Mouse (Mus musculus) layer of hippocampus, postnatal 25 days (tissue): ENCODE data around the gene Tifa. TPM values are rescaled to one million over a fixed set of nuclear protein-coding genes. Genes with fewer than 3 reads are reported as not detected.
"Not testable (repeated sequence)": the region's sequence is repeated elsewhere in the genome, so short reads cannot be mapped to it uniquely, and the experiment has no call there.

Experiments used
- DNase-seq, 2 experiments: peaks; one replicate each; pipeline ENCODE4 v3.0.0; 2022; ENCODE audit warnings: mixed read lengths in 2 of 2, low spot score in 1 of 2; ENCODE audit errors: extremely low spot score in 1 of 2
- total RNA-seq, 2 experiments: library from RNA; stranded (reverse); gene quantifications; 2 replicates each; pipeline ENCODE4 v1.2.3; 2021

The Tifa gene
- total RNA-seq, 2 experiments from 2014 or later: 6.3 to 6.5 TPM

DNA sequence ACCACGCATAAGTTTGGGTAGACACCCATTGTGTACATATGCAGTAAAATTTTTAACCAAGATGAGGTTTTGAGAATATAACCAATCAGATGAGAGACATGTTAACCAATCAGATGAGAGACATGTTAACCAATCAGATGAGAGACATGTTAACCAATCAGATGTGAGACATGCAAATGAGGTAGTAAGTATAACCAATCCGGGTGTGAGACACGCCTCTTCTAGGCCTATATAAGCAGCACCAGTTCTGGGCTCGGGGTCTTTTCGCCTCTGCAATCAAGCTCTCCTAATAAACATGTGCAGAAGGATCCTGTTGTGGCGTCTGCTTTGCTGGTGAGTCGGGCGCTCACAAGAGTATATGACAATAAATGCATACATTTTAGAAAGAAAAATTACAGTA lies 5.9 kb upstream of the Tifa start:
- not testable (repeated sequence) for DNase-seq

DNA sequence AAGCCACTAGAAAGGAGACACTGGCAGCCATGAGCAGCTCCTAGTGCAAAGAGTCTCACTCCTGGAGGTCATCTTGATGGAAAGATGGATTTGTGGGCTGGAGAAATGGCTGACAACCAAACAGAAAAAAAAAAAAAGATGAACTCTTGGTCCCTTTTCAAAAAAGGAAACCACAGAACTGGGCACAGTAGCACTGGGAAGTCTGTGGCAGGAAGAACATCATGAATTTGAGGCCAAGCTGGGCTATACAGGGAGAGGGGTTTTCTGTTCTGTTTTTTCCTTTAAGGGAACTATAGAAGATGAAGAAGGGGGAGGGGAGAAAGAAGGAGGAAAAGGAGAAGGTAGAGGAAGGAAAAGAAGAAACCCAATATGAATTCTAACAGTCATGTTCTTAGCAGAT lies 2.6 kb upstream of the Tifa start:
- DNase-seq: no peak

DNA sequence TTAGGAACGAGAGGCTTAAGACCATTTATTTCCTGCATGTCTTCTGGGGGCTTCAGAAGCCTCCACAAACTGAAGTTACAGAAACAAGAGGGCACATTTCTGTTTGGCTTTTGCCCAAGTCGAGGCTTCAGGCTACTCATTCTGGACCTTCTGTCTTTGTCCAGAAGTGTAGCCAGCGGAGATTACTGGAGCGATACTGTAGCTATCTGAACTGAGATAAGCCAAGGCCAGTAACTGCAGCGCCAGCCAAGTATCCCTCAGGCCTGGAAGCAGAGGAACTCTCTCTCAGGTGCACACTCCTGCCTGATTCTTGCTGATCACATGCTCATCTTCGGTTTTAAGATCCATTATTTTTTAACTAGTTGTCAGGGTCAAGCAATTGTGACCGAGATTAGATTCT lies 1.6 kb upstream of the Tifa start:
- no peak for DNase-seq

DNA sequence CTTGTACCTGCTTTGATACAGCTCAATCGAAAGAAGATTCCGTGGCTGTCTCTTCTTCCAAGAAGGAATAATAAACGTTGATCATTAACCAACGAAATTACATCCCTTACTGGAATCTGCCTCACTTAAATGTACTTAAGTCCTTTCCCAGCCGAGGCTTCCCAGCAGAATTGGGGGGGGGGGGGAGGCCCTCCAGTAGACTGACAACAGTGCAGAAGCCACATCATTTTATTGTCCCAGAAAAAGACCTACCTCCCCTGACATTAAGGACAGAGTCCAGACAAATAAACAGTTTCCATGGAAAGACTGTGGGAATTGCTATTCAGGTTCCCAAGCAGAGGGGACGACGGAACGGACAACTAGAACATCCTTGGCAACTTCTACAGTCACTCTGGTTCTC lies 686 bp upstream of the Tifa start:
- no peak for DNase-seq

DNA sequence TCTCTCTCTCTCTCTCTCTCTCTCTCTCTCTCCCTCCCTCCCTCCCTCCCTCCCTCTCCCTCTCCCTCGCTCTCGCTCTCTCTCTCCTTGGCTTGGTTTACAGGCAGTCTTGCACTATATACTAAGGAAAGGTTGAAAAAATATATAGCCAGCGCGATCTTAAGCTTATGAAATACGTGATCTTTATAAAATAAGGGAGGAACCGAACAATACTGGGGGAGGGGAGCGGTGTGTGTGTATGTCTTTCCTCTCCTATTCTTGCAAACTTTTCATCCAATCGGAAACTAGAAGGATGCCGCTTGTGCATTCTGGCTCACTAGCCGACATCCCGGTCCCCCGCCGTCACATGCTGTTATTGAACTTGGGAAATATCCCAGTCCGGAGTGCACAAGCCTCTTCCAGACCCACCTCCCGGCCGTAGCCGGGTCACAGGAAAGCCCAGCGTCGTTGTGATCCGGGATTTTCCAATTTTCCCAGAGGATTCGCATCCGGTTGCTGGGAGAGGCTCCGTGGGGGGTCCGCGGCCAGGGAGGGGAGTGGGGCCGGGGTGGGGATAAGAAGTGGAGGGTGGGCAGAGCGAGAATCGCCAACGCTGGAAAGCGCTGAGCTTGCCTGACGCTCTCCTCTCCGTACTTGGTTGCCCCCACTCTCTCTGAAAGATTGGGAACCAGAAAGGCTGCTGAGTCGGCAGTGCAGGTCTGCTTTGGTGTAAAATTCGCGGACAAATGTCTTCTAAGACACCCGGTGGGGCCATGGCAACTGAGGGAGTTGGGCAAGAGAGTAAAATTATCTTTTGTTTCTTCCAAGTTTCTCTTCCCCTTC lies 840 bp downstream of the Tifa start:
- DNase-seq: peak in 1 of 2 experiments; percentile 21

DNA sequence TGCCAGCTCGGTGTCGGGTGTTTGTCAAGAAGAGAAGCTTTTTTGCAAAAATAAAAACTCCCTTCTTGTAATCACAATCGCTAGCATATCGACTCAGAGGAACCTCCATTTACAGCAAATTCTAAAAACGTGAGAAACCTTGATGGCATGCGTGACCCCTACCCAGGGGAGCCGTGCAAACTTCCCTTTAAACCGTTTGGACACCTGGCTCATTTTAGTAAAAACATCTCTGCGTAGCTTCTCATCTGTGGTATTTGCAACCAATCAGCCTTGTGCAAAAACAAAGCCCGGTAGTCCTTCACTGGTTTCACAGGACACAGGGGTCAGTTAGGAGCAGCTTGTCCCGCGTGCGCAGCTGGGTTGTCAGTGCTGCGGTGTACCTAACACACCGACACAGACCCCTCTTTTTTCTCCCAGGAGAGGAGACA lies 1.5 kb downstream of the Tifa start:
- no peak for DNase-seq

DNA sequence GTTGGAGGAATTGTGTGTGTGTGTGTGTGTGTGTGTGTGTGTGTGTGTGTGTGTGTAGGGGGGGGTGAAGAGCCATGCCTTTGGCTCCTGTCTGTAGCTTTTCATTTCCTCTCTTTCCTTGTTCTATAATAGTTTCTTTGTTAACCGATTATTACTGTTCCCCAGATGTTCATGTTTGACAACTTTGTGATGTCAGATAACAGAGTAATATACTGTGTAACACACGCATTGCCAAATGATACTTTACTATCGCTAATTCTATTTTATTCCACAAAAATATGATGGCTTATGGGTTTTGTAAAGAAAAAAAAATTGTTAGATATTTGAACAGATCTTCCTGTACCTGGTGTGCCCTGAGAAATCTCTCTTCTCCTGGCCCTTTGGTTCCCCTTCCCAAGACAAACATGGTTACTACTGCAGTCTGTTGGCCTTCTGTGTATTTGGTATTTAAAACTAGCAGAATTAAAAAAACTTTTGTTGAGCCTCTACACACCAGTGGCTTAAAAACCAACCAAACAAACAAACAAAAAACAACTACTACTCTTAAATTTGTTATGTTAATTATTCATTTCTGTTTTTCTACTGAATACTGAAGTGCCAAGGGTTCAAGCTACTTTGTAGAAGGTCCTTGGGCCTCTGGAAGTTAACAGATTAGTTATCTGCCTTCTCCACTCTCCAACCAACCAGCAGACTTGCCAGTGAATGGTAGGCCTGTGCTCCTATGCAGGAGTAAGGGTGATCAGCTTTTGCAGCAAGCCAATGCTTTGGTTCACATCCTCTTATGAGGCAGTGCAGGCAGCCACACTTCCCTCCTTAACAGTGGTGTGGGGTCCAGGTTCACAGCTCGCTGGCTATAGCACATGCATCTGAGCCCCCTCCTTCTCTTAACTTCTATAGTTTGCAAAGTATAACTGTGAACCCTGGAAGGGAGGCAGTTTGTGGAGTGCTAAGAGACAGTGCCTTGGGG lies 2.3 kb downstream of the Tifa start:
- DNase-seq: no peak

DNA sequence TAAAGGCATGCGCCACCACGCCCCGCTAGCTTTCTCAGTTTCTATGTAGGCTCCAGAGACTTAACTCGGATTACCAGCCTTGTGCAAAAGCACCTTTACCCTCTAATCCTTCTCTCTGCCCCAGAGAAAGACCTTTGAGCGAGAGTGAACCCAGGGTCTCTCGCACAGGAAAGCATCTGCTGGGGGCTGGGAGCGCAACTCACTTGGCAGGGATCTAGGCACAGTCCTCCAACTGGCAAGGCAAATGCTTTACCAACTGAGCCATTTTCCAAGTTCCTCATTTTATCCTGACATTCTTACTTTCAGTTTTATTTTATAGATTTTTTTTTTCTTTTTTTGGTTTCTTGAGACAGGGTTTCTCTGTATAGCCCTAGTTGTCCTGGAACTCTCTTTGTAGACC lies 3.4 kb downstream of the Tifa start:
- no peak for DNase-seq

DNA sequence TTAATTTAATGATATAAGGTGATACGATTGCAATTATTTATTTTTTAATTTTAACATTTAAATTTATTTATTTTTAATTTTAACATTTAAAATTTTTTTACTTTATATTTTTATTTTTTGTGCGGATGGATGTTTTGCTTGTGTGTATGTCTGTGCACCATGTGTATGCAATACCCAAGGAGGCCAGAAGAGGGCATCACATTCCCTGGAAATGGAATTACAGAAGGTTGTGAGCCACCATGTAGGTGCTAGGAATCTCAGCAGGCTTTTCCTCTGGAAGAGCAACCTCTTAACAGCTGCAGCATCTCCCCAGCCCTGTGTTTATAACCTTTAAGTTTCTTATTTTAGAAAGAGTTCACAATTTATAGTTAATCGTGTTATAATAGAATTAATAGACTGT lies 6.2 kb downstream of the Tifa start:
- DNase-seq: no peak

DNA sequence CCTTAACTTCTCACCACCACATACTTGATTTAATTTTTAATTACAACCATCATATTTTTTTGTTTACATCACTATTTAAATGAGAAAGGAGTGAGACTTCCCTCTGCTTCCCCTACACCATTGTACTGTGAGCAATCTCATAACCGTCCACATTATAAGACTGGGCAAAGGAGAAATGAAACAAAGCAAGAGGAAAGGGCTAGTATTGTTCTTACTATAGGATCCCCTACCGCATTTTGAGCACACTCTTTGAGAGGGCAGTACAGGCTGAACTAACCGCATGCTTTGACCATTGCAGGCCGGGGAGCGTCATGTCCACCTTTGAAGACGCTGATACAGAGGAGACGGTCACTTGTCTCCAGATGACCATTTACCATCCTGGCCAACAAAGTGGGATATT lies 6.7 kb downstream of the Tifa start:
- DNase-seq: no peak

DNA sequence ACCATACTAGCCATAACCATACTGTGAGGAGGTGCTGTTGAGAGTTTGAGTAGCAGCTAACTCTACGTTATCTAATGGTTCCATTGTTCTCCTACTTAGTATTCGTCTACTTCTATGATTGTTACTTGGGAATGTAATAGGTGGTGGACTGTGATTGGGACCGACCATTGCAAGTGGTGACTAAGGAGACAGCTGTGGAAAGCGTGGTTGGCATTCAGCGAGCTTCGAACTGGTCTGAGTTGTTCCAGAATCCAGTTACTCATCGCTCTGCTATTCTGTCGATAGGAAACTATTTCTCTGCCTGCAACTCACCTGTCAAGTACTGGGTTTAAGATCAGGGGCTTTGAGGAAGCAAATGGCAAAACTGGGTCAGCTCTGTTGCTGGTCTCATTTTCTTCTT lies 11.6 kb downstream of the Tifa start:
- DNase-seq: no peak

DNA sequence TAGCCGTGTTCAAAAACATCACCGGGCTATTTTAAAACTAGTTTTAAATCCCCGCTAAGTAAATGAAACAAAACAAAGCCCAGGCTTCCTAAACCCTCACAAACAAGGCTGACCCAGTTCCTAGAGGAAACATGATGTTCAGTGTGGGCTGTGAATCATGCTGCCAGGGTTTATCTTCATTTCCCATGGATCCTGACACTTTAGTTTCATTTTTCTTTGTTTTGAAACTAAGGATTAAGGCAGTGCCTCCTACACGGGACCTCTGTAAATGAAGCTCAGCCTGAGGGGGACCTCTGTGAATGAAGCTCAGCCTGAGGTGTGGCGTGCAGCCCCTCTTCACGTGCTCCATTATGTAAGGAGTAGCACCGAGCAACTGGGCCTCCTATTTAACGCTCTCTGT lies 13.2 kb downstream of the Tifa start:
- no peak for DNase-seq

DNA sequence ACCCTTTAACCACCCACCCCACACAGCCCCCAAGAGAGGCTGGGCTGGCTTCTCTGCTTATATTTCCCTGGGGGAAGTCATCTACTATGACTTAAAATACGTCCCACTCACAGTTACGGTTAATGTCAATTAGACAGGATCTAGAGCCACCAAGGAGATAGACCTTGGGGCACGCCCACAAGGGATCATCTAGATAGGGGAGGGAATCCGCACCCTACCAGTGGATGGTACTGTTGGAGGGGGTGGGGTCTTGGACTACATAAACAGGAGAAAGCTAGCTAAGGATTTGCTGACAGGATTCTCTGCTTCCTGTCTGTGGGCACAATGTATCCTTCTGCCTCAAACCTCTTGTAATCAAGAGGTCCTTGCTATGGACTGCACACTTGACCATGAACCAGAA lies 14.8 kb downstream of the Tifa start:
- DNase-seq: no peak

DNA sequence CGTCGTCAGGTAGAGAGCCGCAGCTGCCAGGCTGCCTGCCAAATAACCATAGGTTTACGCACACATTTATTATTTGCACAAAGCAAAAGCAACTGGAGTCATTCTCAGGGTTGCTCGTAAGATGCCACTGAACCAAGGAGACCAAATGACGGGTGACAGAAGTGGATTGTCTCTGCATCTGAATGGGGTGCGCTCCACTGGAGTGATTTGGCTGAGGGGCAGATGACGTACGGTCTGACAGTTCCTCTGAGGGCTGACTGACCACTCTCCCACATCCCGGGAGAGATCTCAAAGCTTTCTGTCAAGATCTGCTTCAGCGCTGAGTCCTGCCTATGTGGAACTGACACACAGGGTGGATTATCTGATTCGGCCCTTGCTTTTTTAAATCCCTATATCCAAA lies 15.5 kb downstream of the Tifa start:
- DNase-seq: no peak

DNA sequence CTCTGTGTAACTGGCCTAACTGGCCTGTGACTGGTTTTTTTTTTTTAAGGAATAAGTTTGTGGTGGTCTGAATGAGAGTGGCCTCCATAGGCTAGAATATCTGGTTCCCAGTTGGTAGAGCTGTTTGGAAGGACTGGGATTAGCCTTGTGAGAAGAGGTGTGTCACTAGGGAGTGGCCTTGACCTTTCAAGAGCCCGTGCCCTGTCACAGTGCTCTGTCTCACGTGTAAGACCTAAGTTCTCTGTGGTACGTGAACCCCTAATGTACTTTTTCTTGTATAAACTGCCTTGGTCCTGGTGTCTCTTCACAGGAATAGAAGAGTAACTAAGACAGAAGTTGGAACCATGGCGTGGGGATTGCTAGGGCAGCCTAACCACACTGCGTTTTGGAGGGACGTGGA lies 16.4 kb downstream of the Tifa start:
- DNase-seq: no peak

DNA sequence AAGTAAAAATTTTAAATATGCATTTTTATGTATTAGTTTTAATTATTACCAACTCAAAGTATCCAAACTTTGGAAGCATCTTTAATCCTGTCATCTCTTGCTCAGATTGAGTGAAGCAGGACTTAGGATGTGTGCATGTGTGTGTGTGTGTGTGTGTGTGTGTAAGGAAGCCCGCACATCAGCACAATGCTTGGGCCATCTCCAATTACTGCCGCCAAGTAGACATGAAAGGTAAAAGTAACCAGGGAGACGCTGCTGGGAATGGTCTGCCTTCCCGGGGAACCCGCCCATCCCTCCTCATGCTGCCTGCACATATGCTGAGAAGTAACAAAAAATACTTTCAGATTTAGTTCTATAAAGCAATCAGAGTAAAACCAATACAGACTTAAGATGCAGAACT lies 18.2 kb downstream of the Tifa start:
- no peak for DNase-seq

DNA sequence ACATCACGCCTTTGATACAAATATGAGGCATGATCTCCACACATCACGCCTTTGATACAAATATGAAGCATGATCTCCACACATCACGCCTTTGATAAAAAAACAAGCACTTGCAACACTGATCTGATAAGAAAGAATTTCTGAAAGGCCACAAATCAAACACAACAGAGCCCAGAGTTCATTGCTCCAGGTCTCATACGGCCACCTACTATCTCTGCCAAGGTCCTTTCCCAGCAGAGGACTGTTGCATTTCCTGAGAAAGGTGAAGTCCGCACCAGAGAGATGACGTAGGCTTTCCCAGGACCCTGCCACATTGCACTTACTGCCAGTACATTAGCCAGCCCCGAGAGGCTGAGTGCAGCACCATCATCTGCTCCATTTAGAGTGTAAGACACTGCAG lies 19.5 kb downstream of the Tifa start:
- no peak for DNase-seq

DNA sequence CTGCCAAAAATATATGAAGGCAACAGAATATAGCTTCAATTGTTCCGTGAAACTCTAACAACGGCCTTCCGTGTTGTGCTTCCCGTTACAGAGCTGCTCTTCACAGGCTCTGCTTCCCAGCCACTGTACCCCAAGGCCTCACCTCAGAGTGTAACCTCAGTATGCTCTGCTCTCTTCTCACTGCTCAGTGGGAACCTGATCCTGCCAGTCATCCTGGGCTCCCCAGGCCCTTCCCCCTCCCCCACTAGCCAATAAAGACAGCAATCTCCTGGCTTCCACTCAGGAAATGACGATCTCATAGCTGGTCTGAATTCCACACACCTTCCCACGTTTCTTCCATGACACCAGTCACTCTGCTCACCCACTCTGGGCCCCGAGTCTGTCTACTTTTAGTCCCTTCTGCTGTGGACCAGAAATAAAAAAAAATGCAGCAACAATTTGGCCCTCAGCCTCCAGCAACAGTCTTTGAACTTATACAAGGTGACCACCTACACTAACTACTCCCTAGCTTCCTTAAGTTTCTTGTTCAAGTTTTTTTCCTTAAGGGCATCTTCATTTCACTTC lies 27.6 kb downstream of the Tifa start:
- no peak for DNase-seq

DNA sequence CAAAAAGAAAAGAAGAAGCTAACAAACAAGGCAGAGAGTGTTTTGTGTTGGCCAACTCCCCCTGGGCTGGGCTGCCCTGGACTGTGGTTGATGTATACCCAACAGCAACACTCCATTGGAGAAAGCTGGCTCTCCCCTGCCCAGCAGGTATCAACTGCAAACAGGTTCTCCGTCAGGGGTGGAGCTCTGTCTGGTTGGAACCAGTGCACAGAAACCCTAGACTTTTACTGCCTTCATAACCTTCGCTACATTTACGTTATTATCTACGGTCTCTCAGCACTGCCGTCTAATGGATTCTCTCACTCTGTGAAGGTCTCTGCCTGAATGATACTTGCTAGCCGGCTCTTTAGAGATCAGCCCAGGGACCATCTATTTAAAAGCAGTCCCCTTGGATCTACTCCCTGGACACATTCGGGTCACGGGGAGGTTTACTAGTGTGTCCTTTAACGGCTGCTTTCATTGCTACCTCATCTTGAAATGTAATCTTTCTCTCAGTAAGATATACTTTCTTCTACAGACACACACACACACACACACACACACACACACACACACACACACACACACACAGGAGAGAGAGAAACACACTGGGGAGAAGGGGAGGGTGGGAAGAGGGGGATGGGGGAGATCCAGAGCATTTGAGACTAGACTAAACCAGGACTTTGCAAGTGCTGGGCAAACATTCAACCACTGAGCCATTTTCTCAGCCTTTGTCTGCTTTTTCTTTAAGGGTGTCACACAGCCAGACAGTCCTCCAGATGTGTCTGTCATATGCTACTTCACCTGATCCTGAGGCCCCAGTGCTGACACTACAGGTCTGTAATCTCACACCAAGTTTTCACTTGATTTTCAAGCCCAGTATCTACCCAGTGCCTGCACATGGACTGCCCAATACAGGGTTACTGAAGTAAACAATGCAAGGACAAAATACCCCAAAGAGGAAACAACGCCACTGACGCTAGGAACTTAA lies 29.4 kb downstream of the Tifa start:
- DNase-seq: no peak

DNA sequence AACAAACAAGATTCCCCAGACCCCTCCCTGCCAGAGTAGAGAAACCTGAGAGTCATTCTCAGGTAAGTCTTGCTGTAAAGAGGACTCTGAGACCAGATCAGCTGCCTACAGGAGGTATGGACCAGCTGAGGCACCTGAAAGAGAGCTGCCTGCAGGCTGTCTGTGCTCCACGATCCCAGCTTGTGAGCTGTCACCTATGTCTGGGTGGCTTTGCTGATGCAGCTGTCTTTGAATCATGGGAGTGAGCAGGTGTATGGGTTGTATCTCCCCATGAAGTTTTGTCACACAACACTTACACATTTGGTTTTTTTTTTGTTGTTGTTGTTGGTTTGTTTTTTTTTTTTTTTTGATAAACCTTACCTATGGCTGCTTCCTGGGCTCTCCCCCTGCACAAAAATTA lies 30.8 kb downstream of the Tifa start:
- DNase-seq: no peak
